Mouse (Mus musculus) lung, embryonic 16.5 days (tissue): ENCODE measurements at regions not wholly inside any gene's neighbourhood (a gene's known extent, or its start where the extent isn't known, plus 50 kb on each side); places are given as distances from the start of the nearest gene placed in this dataset.
"Not testable (repeated sequence)": the region's sequence is repeated elsewhere in the genome, so short reads cannot be mapped to it uniquely, and the experiment has no call there.

Experiments used
- ATAC-seq: fragments of 200-750 bp; cut with Nextera tagmentation; 2 replicates; pipeline ENCODE4 v1.8.0; 2017; ENCODE audit warnings: low read depth, mild to moderate bottlenecking, moderate library complexity
- H3K27ac ChIP-seq: fragments of 300-500 bp; sonication (generic); 2 replicates; pipeline ENCODE4 v1.5.1; 2014; ENCODE audit warnings: mild to moderate bottlenecking, control low read depth, low read length
- H3K27me3 ChIP-seq: fragments of 300-500 bp; sonication (generic); 2 replicates; pipeline ENCODE4 v1.6.1; 2014; ENCODE audit warnings: low read depth, low read length, mixed read lengths; ENCODE audit not compliant: control insufficient read depth, insufficient read depth
- H3K36me3 ChIP-seq: fragments of 300-500 bp; sonication (generic); 2 replicates; pipeline ENCODE4 v1.6.1; 2014; ENCODE audit warnings: low read length; ENCODE audit not compliant: control insufficient read depth, insufficient read depth
- H3K4me1 ChIP-seq: fragments of 300-500 bp; sonication (generic); replicated peaks from 2 replicates; pipeline ENCODE4 v1.6.1; 2014; ENCODE audit warnings: low read length, mixed read lengths; ENCODE audit not compliant: control insufficient read depth, insufficient read depth
- H3K4me2 ChIP-seq: fragments of 300-500 bp; sonication (generic); 2 replicates; pipeline ENCODE4 v1.6.1; 2014; ENCODE audit warnings: low read depth, low read length, control low read depth
- H3K4me3 ChIP-seq: fragments of 300-500 bp; sonication (generic); 2 replicates; pipeline ENCODE4 v1.5.1; 2014; ENCODE audit warnings: mild to moderate bottlenecking, low read length, control low read depth
- H3K9ac ChIP-seq: fragments of 300-500 bp; sonication (generic); 2 replicates; pipeline ENCODE4 v1.6.1; 2014; ENCODE audit warnings: low read length, control low read depth
- H3K9me3 ChIP-seq: fragments of 300-500 bp; sonication (generic); 2 replicates; pipeline ENCODE4 v1.6.1; 2016; ENCODE audit warnings: low read length; ENCODE audit not compliant: control insufficient read depth
- WGBS: fragments of 180-500 bp; shearing (Covaris S2); extraction: QIAGEN DNeasy Blood & Tissue Kit; methylation state at CpG from one replicate; pipeline ENCODE4 v1.1.7; 2014; 5-methylcytosine and 5-hydroxymethylcytosine counted together

DNA sequence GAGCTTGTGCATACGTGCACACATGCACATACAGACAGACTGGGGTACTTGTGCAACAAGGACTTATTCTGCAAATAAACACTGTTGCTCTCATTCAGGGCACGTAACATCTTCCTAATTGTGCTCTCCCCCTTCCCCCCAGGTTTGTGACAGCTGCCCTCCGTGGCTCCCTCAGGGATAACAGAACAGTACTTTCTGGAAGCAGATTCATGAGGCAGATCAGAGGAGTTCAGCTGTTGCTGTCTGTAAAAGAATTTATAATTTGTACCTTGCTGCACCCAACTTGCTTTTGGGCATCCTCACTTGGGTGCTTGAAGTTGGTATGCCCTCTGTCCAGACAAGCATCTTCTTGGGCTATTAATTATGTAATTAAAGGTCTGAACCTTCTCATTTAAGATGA is 65.5 kb upstream of the Map3k1 start:
- WGBS: 74% methylated on average over 3 of the region's 3 CpGs
- no peak overlapping the region for H3K9ac ChIP-seq
- H3K4me1 ChIP-seq: peaks cover 8% of the 10 kb centered on the region
- no peak overlapping the region for H3K27ac ChIP-seq
- ATAC-seq: no peak
- no peaks in the 10 kb centered on the region for H3K36me3 ChIP-seq
- 0 out of 2 replicates have a peak, but pooled peaks cover 2% of the 10 kb centered on the region for H3K9me3 ChIP-seq
- no peak overlapping the region for H3K4me3 ChIP-seq
- no peaks in the 10 kb centered on the region for H3K27me3 ChIP-seq
- no peak overlapping the region for H3K4me2 ChIP-seq

DNA sequence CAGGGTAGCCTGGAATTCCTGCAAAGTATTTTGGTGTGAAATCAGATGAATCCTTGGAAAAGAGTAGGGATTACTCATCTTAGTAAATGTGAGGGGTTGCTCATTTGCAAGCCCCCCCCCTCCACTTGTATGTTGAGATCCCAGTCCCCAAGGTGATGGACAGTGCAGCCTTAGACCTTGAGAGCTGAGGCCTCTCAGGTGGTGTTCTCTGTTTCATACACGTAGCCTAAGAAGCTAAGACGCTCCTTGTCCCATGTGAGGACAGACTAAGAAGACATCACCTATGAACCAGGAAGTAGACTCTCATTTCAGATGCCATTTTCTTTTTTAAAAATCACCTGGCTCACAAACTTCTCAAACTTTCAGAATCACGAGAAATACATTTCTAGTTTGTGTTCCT is 67.6 kb upstream of the Map3k1 start:
- 58% methylated on average over 3 of the region's 3 CpGs for WGBS

DNA sequence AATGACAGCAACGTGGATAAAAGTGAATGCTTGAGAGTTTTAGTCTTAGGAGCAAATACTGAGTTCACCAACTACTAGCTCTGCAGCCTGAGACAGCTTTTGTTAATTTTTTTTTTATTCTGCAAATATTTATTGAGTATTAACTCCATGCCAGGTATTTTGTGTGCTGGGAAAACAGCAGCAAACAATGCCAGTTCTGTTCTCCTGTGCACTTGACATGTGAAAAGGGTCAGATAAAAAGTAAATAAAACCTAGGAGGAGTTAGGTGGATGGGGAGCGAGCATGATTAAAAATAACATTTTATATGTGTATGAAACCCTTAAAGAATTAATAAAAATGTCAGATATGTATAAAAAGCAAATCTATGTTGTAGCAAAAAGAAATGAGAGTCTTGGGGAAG is 68.1 kb upstream of the Map3k1 start:
- Histone ChIP-seq H3K4me3 (no peak overlapping the region), H3K27ac (0 out of 2 replicates have a peak overlapping the region, but pooled peaks have one; percentile 1), H3K9me3 (peaks cover 4% of the 10 kb centered on the region; the same call in 1 of the 2 replicates), H3K9ac (no peak overlapping the region), H3K27me3 (no peaks in the 10 kb centered on the region), H3K4me1 (no peaks in the 10 kb centered on the region), H3K4me2 (no peak overlapping the region), H3K36me3 (no peaks in the 10 kb centered on the region)
- WGBS: 53% methylated on average over 2 of the region's 2 CpGs
- no peak for ATAC-seq

More for the DNA sequence above, 67.6 kb upstream of the Map3k1 start:
- Histone ChIP-seq H3K36me3 (no peaks in the 10 kb centered on the region), H3K4me2 (no peak overlapping the region), H3K27ac (0 out of 2 replicates have a peak overlapping the region, but pooled peaks have one; percentile 1), H3K27me3 (no peaks in the 10 kb centered on the region), H3K9ac (no peak overlapping the region), H3K9me3 (peaks cover 4% of the 10 kb centered on the region; the same call in 1 of the 2 replicates), H3K4me3 (no peak overlapping the region), H3K4me1 (no peaks in the 10 kb centered on the region)
- ATAC-seq: no peak

DNA sequence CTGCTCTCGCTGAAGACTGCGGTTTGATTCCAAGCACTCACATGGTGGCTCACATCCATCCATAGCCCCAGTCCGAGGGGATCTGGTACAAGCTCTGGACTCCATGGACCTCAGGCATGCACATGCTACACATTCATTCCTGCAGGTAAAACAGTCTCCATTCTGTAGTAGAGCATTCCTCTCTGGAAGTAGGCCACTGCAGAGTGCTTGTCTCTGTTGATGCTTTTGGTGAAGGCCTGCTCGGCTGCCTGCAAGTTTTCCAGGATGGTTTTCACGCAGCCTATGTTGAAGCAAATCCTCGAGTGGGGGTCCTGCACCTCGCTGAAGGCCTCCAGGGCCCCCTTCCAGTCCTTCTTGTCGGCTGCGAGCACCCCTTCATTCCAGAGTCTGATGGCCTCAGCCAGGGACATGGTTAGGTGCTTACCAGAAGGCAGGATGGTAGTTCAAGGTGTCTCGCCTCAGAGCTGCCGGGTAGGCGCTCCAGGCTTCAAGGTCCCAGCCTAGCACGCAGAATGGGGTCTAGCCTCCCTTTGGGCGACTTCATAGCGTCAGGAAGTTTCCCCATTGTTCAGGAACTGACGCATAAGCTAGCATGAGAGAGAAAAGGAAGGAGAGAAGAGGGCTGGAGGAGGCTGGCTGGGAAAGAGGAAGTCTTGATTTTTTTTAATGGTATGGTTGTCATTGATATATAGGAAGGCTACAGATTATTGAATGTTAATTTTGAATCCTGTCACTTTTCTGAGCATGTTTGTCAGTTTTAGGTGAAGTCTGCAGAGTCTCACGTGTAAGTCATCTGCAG is 75.2 kb upstream of the Map3k1 start:
- not testable (repeated sequence) for H3K4me3 ChIP-seq, H3K9ac ChIP-seq, H3K9me3 ChIP-seq, H3K27me3 ChIP-seq, H3K4me2 ChIP-seq, H3K4me1 ChIP-seq, H3K27ac ChIP-seq, ATAC-seq, H3K36me3 ChIP-seq
- 84% methylated on average over 17 of the region's 17 CpGs for whole genome bisulfite sequencing

DNA sequence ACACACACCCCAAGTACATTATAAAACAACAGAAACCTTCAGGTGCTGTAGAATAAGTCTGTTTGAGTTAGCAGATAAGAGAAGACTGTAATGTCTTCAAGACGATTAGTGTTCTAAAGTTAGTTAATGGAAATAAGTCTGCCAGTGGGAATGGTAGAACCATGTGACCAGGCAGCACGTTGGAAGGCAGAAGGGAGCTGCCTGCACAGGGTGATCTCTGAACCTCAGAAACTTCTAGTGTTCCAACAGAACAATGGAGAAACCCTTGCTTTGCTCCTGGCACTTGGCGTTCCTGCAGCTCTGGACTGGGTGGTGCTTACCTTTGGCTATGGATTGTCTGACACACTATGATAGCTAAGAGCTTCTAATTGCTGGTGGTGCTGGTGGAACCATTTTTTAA is 82.0 kb upstream of the Map3k1 start:
- Histone ChIP-seq H3K27ac (no peak overlapping the region), H3K9ac (no peak overlapping the region), H3K27me3 (no peaks in the 10 kb centered on the region), H3K4me1 (peaks cover 3% of the 10 kb centered on the region; the same call in 1 of the 2 replicates), H3K4me2 (no peak overlapping the region), H3K36me3 (no peaks in the 10 kb centered on the region), H3K4me3 (no peak overlapping the region), H3K9me3 (no peaks in the 10 kb centered on the region)
- no peak for ATAC-seq
- WGBS: 57% methylated on average over 3 of the region's 3 CpGs

DNA sequence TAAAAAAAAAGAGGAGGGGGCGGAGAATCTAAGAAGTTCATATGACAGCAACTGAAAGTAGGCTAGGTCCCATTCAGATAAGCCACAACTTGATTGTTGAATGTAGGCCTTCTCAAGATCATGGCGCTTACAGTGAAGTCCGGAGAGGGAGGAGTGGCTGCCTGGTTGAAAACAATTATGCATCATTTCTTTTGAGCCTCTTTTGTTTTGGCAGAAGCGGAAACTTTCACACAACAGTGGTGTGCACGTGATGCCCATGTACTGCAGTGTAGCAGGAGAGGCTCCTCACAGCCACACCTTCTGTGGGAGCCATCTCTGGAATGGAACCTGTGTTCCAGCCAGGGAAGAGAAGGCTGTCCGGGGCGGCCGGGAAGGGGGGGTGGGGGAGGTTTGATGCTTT is 83.3 kb upstream of the Map3k1 start:
- Histone ChIP-seq H3K9me3 (no peaks in the 10 kb centered on the region), H3K36me3 (no peaks in the 10 kb centered on the region), H3K4me3 (no peak overlapping the region), H3K27ac (no peak overlapping the region), H3K27me3 (no peaks in the 10 kb centered on the region), H3K9ac (no peak overlapping the region), H3K4me2 (no peak overlapping the region), H3K4me1 (peaks cover 10% of the 10 kb centered on the region; the same call in 1 of the 2 replicates)
- 90% methylated on average over 8 of the region's 8 CpGs for WGBS
- no peak for ATAC-seq

DNA sequence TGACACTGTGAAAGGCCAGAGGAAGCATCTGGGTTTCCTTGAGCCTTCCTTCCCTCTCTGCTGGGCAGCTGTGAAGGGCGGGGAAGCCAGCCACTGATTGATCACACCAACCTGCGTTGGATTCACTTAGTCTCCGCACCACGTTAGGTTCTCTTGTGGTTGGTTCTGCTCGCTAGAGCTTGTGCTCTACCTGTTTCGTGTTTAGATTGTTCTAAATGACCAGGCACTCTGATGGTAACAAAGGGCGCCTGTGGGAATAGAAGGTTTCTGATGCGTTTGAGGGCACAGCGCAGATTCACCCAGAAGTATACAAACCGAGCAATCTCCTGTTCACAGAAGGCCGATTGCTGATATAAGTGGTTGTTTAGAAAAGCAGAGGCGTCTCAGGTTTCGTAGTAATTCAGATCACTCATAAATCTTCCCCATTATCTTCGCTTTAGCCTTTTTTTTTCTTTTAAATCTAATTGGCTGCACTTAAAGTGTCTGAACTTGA is 84.5 kb upstream of the Map3k1 start:
- Histone ChIP-seq H3K27me3 (no peaks in the 10 kb centered on the region), H3K4me1 (peaks cover 10% of the 10 kb centered on the region; the same call in 1 of the 2 replicates), H3K9me3 (no peaks in the 10 kb centered on the region), H3K27ac (no peak overlapping the region), H3K4me2 (no peak overlapping the region), H3K9ac (no peak overlapping the region), H3K36me3 (no peaks in the 10 kb centered on the region), H3K4me3 (no peak overlapping the region)
- no peak for ATAC-seq
- WGBS: 31% methylated on average over 14 of the region's 14 CpGs

DNA sequence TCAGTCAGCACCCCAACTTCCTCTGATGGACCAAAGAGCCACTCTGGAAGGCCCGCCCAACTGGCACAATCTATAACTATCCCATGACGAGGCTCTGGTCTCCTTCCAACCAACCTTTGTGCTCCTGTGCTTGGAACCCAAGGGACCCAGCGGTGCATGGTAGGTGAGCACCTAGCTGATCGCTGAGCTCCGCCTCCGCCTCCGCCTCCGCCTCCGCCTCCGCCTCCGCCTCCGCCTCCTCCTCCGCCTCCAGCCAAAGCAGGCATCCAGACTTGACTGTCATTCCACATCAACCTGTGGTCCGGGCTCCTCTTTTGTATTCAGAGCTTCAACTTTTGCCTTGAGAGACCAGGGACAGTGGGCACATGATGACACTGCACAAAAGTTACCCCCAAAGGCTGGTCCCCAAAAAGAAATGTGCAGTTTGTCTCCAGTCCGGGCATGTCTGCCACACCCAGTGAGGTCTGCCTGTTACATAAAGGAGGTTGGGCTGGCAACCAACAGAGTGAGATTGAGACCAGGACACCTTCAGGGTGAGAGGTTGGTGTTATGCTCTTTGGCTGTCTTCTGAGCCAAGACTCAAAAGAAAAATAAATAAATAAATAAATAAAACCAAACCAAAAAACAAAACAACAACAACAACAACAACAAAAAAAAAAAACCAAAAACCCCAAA is 86.1 kb upstream of the Map3k1 start:
- Histone ChIP-seq H3K4me3 (no peak overlapping the region), H3K9me3 (no peaks in the 10 kb centered on the region), H3K27me3 (no peaks in the 10 kb centered on the region), H3K4me2 (peak overlapping the region; percentile 19; the same call in 1 of the 2 replicates), H3K27ac (no peak overlapping the region), H3K4me1 (peaks cover 10% of the 10 kb centered on the region; the same call in 1 of the 2 replicates), H3K36me3 (no peaks in the 10 kb centered on the region), H3K9ac (no peak overlapping the region)
- WGBS: 54% methylated on average over 15 of the region's 15 CpGs
- no peak for ATAC-seq

DNA sequence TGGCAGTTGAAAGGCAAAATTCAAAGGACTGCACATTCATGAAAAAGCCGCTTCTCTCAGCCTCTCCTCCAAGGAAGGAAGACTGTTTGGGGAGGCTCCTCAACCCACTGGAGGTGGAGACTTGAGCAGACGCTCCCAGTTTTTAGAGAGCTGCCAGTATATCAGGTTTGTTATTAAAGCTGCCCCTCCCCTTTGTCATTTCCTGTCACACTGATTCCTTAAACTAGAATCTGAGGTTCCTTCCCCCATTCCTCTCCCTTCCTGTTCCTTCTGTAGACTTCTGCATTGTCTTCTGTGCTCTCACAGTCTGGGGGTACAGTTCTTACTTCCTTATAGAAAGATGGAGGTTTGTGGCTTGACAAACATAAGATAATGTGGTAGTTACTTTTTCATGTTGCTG is 87.5 kb upstream of the Map3k1 start:
- 5% methylated on average over 2 of the region's 2 CpGs for WGBS
- 0 out of 2 replicates have a peak, but pooled peaks have one; percentile 17 for ATAC-seq

More for the DNA sequence above, 87.5 kb upstream of the Map3k1 start:
- no peaks in the 10 kb centered on the region for H3K9me3 ChIP-seq
- H3K36me3 ChIP-seq: no peaks in the 10 kb centered on the region
- H3K9ac ChIP-seq: no peak overlapping the region
- no peaks in the 10 kb centered on the region for H3K27me3 ChIP-seq
- peaks cover 10% of the 10 kb centered on the region; the same call in 1 of the 2 replicates for H3K4me1 ChIP-seq
- H3K27ac ChIP-seq: no peak overlapping the region
- H3K4me2 ChIP-seq: no peak overlapping the region
- no peak overlapping the region for H3K4me3 ChIP-seq
